Mouse (Mus musculus): ENCODE measurements around the gene Itpr2.

- TF ChIP-seq CTCF (conservative IDR thresholded peaks at IDR 0.05; ENCODE audit: insufficient read depth, insufficient read length, low read depth, low read length), result no peak
- no peak for TF ChIP-seq POLR2A (IDR thresholded peaks at IDR 0.05; ENCODE audit: low read depth, low read length)
Measured at GRCm38 (mm10) chr6:146123656-146124055, 378.4 kb downstream of the Itpr2 start.

Data from kidney, adult 2 months (tissue).